Comparison of ENCODE assay signal across 8 mouse cellular contexts in genomic region chr2:25242101-25242506, GRCm38 (mm10). TPM values are rescaled to one million over a fixed set of nuclear protein-coding genes. Genes with fewer than 3 reads are reported as not detected.
DNase-seq lines count a peak whose midpoint lies in the region; ATAC-seq and TF ChIP-seq lines count a peak whose summit lies in the region.

Rnf208 (plus strand) TSS chr2:25242255.
Cysrt1 (minus strand) TSS chr2:25242452.

- ATAC-seq in heart, embryonic 16.5 days (replicated peaks; ENCODE audit: extremely low read depth, insufficient read depth, low FRiP score), result no peak
- ATAC-seq in inflammation-experienced regulatory T-cells, adult 6 months, result peak; percentile 60
- ATAC-seq in midbrain, postnatal 0 days (ENCODE audit: low FRiP score), result peak; percentile 60

- no peak for DNase-seq in heart, postnatal 25 days (ENCODE audit: low spot score)
- DNase-seq in CH12.LX (ENCODE audit: extremely low read depth), result no peak
- peak; percentile 61 to 63 for DNase-seq in cerebellum, postnatal 14 days
- peak; percentile 57 for DNase-seq in midbrain, postnatal 0 days (ENCODE audit: low spot score)
- DNase-seq in urinary bladder, adult 18-20 months (ENCODE audit: low spot score in 2 of 2), result no peak
- DNase-seq in adrenal gland, adult 2 months, result no peak

- in situ Hi-C loops in CH12.LX (cut with MboI; ENCODE audit: low pct_ligation_motif_present, low pct_unique_long_range_greater_than_20kb, low sequenced_read_pairs), result no loop called here

- TF ChIP-seq EP300 in CH12.LX (IDR thresholded peaks at IDR 0.05; ENCODE audit: low read length), result no peak

- no peak for TF ChIP-seq RAD21 in CH12.LX (IDR thresholded peaks at IDR 0.05; ENCODE audit: low read depth, low read length)

- H3K27me3 ChIP-seq in heart, embryonic 16.5 days (ENCODE audit: control insufficient read depth, insufficient read depth, low read length), result peaks cover 16% of the 10 kb centered on the region; the same call in 1 of the 2 replicates
- peaks cover 39% of the 10 kb centered on the region for H3K27me3 ChIP-seq in CH12.LX (replicated peaks)
- no peaks in the 10 kb centered on the region for H3K27me3 ChIP-seq in midbrain, postnatal 0 days (ENCODE audit: insufficient read depth, low read length)

- peaks cover 13% of the 10 kb centered on the region for H3K4me1 ChIP-seq in heart, embryonic 16.5 days (ENCODE audit: control insufficient read depth, insufficient read depth, low read length)
- peaks cover 8 to 16% of the 10 kb centered on the region in 2 experiments for H3K4me1 ChIP-seq in CH12.LX (ENCODE audit: control insufficient read depth in 1 of 2, insufficient read depth in 2 of 2)
- peaks cover 9% of the 10 kb centered on the region; the same call in 1 of the 2 replicates for H3K4me1 ChIP-seq in midbrain, postnatal 0 days (ENCODE audit: insufficient read depth, low read length)

- TF ChIP-seq CTCF in CH12.LX (conservative IDR thresholded peaks at IDR 0.05 in 1 of 2, IDR thresholded peaks at IDR 0.05 in 1 of 2; ENCODE audit: low read depth in 2 of 2, low read length in 2 of 2), result no peak
- TF ChIP-seq CTCF in midbrain, postnatal 0 days (IDR thresholded peaks at IDR 0.05), result no peak

- under 1% methylated on average over 47 of the region's 59 CpGs for WGBS in heart, embryonic 16.5 days
- 2% methylated on average over 42 of the region's 59 CpGs for WGBS in midbrain, postnatal 0 days

- H3K27ac ChIP-seq in heart, embryonic 16.5 days (ENCODE audit: low read length), result no peak within 1 kb of the TSS
- H3K27ac ChIP-seq in CH12.LX (ENCODE audit: insufficient read depth, low read depth), result no peak within 1 kb of the TSS
- H3K27ac ChIP-seq in midbrain, postnatal 0 days (ENCODE audit: low read depth, low read length), result peak within 1 kb of the TSS; percentile 80

- H3K4me3 ChIP-seq in heart, embryonic 16.5 days (ENCODE audit: low read length), result peak within 1 kb of the TSS; percentile 62
- H3K4me3 ChIP-seq in CH12.LX (replicated peaks in 1 of 3; ENCODE audit: low read depth in 2 of 3, low read length in 2 of 3, poor library complexity in 1 of 3), result peak within 1 kb of the TSS; percentile 29 to 62 (median 49)
- peak within 1 kb of the TSS; percentile 75 for H3K4me3 ChIP-seq in midbrain, postnatal 0 days (ENCODE audit: low read depth, low read length)

- peak within 1 kb of the TSS; percentile 68 for H3K9ac ChIP-seq in heart, embryonic 16.5 days (ENCODE audit: low read length)
- peak within 1 kb of the TSS; percentile 16; the same call in 1 of the 2 replicates for H3K9ac ChIP-seq in CH12.LX (ENCODE audit: insufficient read depth, low read depth)
- peak within 1 kb of the TSS; percentile 87 for H3K9ac ChIP-seq in midbrain, postnatal 0 days (replicated peaks; ENCODE audit: low read length, poor library complexity, severe bottlenecking)

- intact Hi-C loops in heart, postnatal 25 days (cut with DNase I), result no loop called here

- peak within 1 kb of the TSS; percentile 95 for H3K4me2 ChIP-seq in heart, embryonic 16.5 days (ENCODE audit: low read depth, low read length)
- H3K4me2 ChIP-seq in CH12.LX (ENCODE audit: insufficient read depth, low read depth, poor library complexity, severe bottlenecking), result peak within 1 kb of the TSS; percentile 89
- peak within 1 kb of the TSS; percentile 94 for H3K4me2 ChIP-seq in midbrain, postnatal 0 days (ENCODE audit: low read depth, low read length, poor library complexity, severe bottlenecking)

- dilution Hi-C loops in CH12.LX (cut with MboI; ENCODE audit: extremely low pct_ligation_motif_present, extremely low pct_unique_long_range_greater_than_20kb, low sequenced_read_pairs), result no loop called here

- no peak for TF ChIP-seq POLR2A in CH12.LX (IDR thresholded peaks at IDR 0.05; ENCODE audit: low read depth, low read length)

- peaks cover 4% of the 10 kb centered on the region; the same call in 1 of the 2 replicates for H3K36me3 ChIP-seq in heart, embryonic 16.5 days (ENCODE audit: control insufficient read depth, insufficient read depth)
- H3K36me3 ChIP-seq in CH12.LX (replicated peaks in 1 of 2; ENCODE audit: control insufficient read depth in 1 of 2, insufficient read depth in 1 of 2, low read length in 1 of 2), result peaks cover 22 to 37% of the 10 kb centered on the region in 2 experiments
- peaks cover 17% of the 10 kb centered on the region for H3K36me3 ChIP-seq in midbrain, postnatal 0 days (ENCODE audit: insufficient read depth, low read length)

- H3K9me3 ChIP-seq in heart, embryonic 16.5 days (replicated peaks; ENCODE audit: control insufficient read depth, low read length), result no peaks in the 10 kb centered on the region
- no peaks in the 10 kb centered on the region for H3K9me3 ChIP-seq in CH12.LX (replicated peaks; ENCODE audit: low read length)
- no peaks in the 10 kb centered on the region for H3K9me3 ChIP-seq in midbrain, postnatal 0 days (ENCODE audit: low read length)

- H3K79me2 ChIP-seq in CH12.LX (replicated peaks; ENCODE audit: control insufficient read depth, extremely low read depth, insufficient read depth, poor library complexity, severe bottlenecking), result no peaks in the 10 kb centered on the region

TF ChIP-seq in CH12.LX, 34 proteins besides CTCF, POLR2A, EP300 and RAD21:
- no peak for TF ChIP-seq ZMIZ1 (IDR thresholded peaks at IDR 0.05; ENCODE audit: low read depth, low read length)
- no peak for TF ChIP-seq USF1 (IDR thresholded peaks at IDR 0.05; ENCODE audit: low read depth, low read length)
- no peak for TF ChIP-seq CHD2 (IDR thresholded peaks at IDR 0.05; ENCODE audit: low read length)
- TF ChIP-seq USF2 (conservative IDR thresholded peaks at IDR 0.05; ENCODE audit: low read depth, low read length), result no peak
- TF ChIP-seq JUND (conservative IDR thresholded peaks at IDR 0.05; ENCODE audit: low read depth, low read length), result no peak
- TF ChIP-seq ETS1 (conservative IDR thresholded peaks at IDR 0.05; ENCODE audit: low read depth, low read length), result no peak
- no peak for TF ChIP-seq NRF1 (IDR thresholded peaks at IDR 0.05; ENCODE audit: low read depth, low read length)
- no peak for TF ChIP-seq ZC3H11A (IDR thresholded peaks at IDR 0.05; ENCODE audit: low read depth, low read length)
- TF ChIP-seq PAX5 (IDR thresholded peaks at IDR 0.05; ENCODE audit: low read length), result no peak
- TF ChIP-seq TBP (conservative IDR thresholded peaks at IDR 0.05; ENCODE audit: low read depth, low read length), result no peak
- no peak for TF ChIP-seq GABPA (IDR thresholded peaks at IDR 0.05; ENCODE audit: insufficient replicate concordance, low read depth, low read length)

RNA-seq across cellular contexts. Expression of gene Rnf208, which starts in this region (rescaled TPM):
- polyA plus RNA-seq in heart, embryonic 16.5 days (2015; fragmentation: Nextera tagmentation; extraction: Ambion mirVana), result 3.7 and 5.2 TPM in 2 replicates
- total RNA-seq in heart, postnatal 25 days (2021), result under 1 TPM in 1 of 2 experiments, not detected in 1; 0.53 TPM
- total RNA-seq in CH12.LX (2012; rRNA removed) (0.92 and 1.7 TPM in 2 replicates), CH12.LX (2014; rRNA removed) (0.24 and 0.34 TPM in 2 replicates)
- 0.78 and 1.4 TPM in 2 replicates for polyA plus RNA-seq in CH12.LX (2012; ENCODE audit: insufficient read length, low read depth)
- polyA plus RNA-seq in inflammation-experienced regulatory T-cells, adult 6 months (2017; shearing (Covaris generic)), result 1 to 10 TPM in 1 of 3 experiments, under 1 TPM in 2; 0.53 to 1.6 (median 0.99) TPM
- 130 and 157 TPM in 2 replicates for total RNA-seq in midbrain, postnatal 0 days (2014; rRNA removed)
- 240 and 253 TPM in 2 replicates for polyA plus RNA-seq in midbrain, postnatal 0 days (2015; fragmentation: Nextera tagmentation; extraction: Ambion mirVana)
- total RNA-seq in adrenal gland, adult 2 months (2021), result 1 to 10 TPM; 6.7 to 8.5 TPM
- polyA plus RNA-seq in adrenal gland, adult 2 months (2012; rRNA removed), result 25.8 and 36.4 TPM in 2 replicates

RNA-seq across cellular contexts. Expression of gene Cysrt1, which starts in this region (rescaled TPM):
- polyA plus RNA-seq in heart, embryonic 16.5 days (2015; fragmentation: Nextera tagmentation; extraction: Ambion mirVana), result 0.17 TPM in 1 of 2 replicates, not detected in the other
- not detected for total RNA-seq in heart, postnatal 25 days (2021)
- total RNA-seq in CH12.LX (2012; rRNA removed) (not detected in 2 replicates), CH12.LX (2014; rRNA removed) (not detected in 2 replicates)
- not detected in 2 replicates for polyA plus RNA-seq in CH12.LX (2012; ENCODE audit: insufficient read length, low read depth)
- polyA plus RNA-seq in inflammation-experienced regulatory T-cells, adult 6 months (2017; shearing (Covaris generic)), result not detected
- 1.2 TPM in 1 of 2 replicates, not detected in the other for total RNA-seq in midbrain, postnatal 0 days (2014; rRNA removed)
- polyA plus RNA-seq in midbrain, postnatal 0 days (2015; fragmentation: Nextera tagmentation; extraction: Ambion mirVana), result 0.19 TPM in 1 of 2 replicates, not detected in the other
- total RNA-seq in adrenal gland, adult 2 months (2021), result not detected
- polyA plus RNA-seq in adrenal gland, adult 2 months (2012; rRNA removed), result 0.12 TPM in 1 of 2 replicates, not detected in the other

Comparison
In these comparisons a context has a peak if more than half of its experiments do, and no peak if none do; other contexts are left out.
1. RNA of gene Rnf208 (total RNA-seq): 130 to 157 TPM in midbrain, postnatal 0 days; 6.7 to 8.5 TPM in adrenal gland, adult 2 months, 0.24 to 1.7 TPM in CH12.LX and 0.53 TPM in heart, postnatal 25 days; every median in the first group is over 10 times any median in the second.
2. H3K9ac ChIP-seq: peak in every context shown above with its lines; median percentile 87 in midbrain, postnatal 0 days; 68 in heart, embryonic 16.5 days; 16 in CH12.LX.
3. DNase-seq: peak in cerebellum, postnatal 14 days (2 of 2) and midbrain, postnatal 0 days (single experiment); none in heart, postnatal 25 days (single experiment), CH12.LX (single experiment), urinary bladder, adult 18-20 months (0 of 2) and adrenal gland, adult 2 months (single experiment).
4. Peak in every context shown above with its lines, with median percentiles within 50 percentile points of each other: H3K4me2 ChIP-seq and H3K4me3 ChIP-seq.